Mouse (Mus musculus) hindbrain, embryonic 15.5 days (tissue): ENCODE data around the gene Ttc22. TPM values are rescaled to one million over a fixed set of nuclear protein-coding genes. Genes with fewer than 3 reads are reported as not detected.

ENCODE experiments used
- ATAC-seq: fragments of 200-750 bp; cut with Nextera tagmentation; 2 replicates; pipeline ENCODE4 v1.8.0; 2017; ENCODE audit warnings: low read depth, moderate number of reproducible peaks, moderate TSS enrichment; ENCODE audit not compliant: low FRiP score
- H3K27ac ChIP-seq: fragments of 300-500 bp; sonication (generic); replicated peaks from 2 replicates; pipeline ENCODE4 v1.5.1; 2015; ENCODE audit warnings: mild to moderate bottlenecking, inconsistent platforms
- H3K27me3 ChIP-seq: fragments of 300-500 bp; sonication (generic); 2 replicates; pipeline ENCODE4 v1.6.1; 2015; ENCODE audit warnings: control low read depth, inconsistent platforms
- H3K36me3 ChIP-seq: fragments of 300-500 bp; sonication (generic); 2 replicates; pipeline ENCODE4 v1.6.1; 2015; ENCODE audit warnings: control low read depth, inconsistent platforms
- H3K4me1 ChIP-seq: fragments of 300-500 bp; sonication (generic); replicated peaks from 2 replicates; pipeline ENCODE4 v1.6.1; 2015; ENCODE audit warnings: control low read depth, inconsistent platforms
- H3K4me2 ChIP-seq: fragments of 300-500 bp; sonication (generic); 2 replicates; pipeline ENCODE4 v1.6.1; 2015; ENCODE audit warnings: moderate library complexity, mild to moderate bottlenecking, inconsistent platforms
- H3K4me3 ChIP-seq: fragments of 300-500 bp; sonication (generic); 2 replicates; pipeline ENCODE4 v1.5.1; 2015; ENCODE audit warnings: mild to moderate bottlenecking, inconsistent platforms
- H3K9ac ChIP-seq: fragments of 300-500 bp; sonication (generic); 2 replicates; pipeline ENCODE4 v1.6.1; 2015; ENCODE audit warnings: inconsistent platforms
- H3K9me3 ChIP-seq: fragments of 300-500 bp; sonication (generic); 2 replicates; pipeline ENCODE4 v1.6.1; 2016; ENCODE audit warnings: control low read depth, inconsistent platforms
- WGBS: fragments of 180-500 bp; shearing (Covaris S2); methylation state at CpG from one replicate; pipeline ENCODE4 v1.1.7; 2015; 5-methylcytosine and 5-hydroxymethylcytosine counted together
- polyA plus RNA-seq: library from polyadenylated mRNA; unstranded; fragments of >200 nt; fragmentation: Nextera tagmentation; extraction: Ambion mirVana; gene quantifications from 2 replicates; pipeline ENCODE4 v1.2.1, GENCODE M21; 2015

Ttc22 gene
- polyA plus RNA-seq, 1 experiment from 2014 or later: 1.5 TPM

GRCm38 (mm10) chr4:106643483-106644217 lies 21.4 kb downstream of the Ttc22 start:
- Histone ChIP-seq H3K27me3 (peaks cover 10% of the 10 kb centered on the region; the same call in 1 of the 2 replicates), H3K9ac (no peak overlapping the region), H3K36me3 (no peaks in the 10 kb centered on the region), H3K4me3 (no peak overlapping the region), H3K9me3 (no peaks in the 10 kb centered on the region), H3K4me1 (peaks cover 6% of the 10 kb centered on the region; the same call in 1 of the 2 replicates), H3K4me2 (no peak overlapping the region), H3K27ac (no peak overlapping the region)
- ATAC-seq: no peak
- 41% methylated on average over 8 of the region's 8 CpGs for WGBS

- no peak for ATAC-seq
- Histone ChIP-seq H3K4me2 (no peak overlapping the region), H3K27me3 (peaks cover 14% of the 10 kb centered on the region; the same call in 1 of the 2 replicates), H3K9me3 (no peaks in the 10 kb centered on the region), H3K36me3 (no peaks in the 10 kb centered on the region), H3K4me1 (peaks cover 6% of the 10 kb centered on the region; the same call in 1 of the 2 replicates), H3K9ac (no peak overlapping the region), H3K4me3 (no peak overlapping the region), H3K27ac (no peak overlapping the region)
- 74% methylated on average over 6 of the region's 6 CpGs for WGBS
Measured at GRCm38 (mm10) chr4:106644218-106644610, 22.0 kb downstream of the Ttc22 start.

GRCm38 (mm10) chr4:106645797-106646196 lies 23.6 kb downstream of the Ttc22 start:
- WGBS: 80% methylated on average over 5 of the region's 5 CpGs

GRCm38 (mm10) chr4:106647137-106647536 lies 24.9 kb downstream of the Ttc22 start:
- ATAC-seq: no peak

More at GRCm38 (mm10) chr4:106645797-106646196, 23.6 kb downstream of the Ttc22 start:
- Histone ChIP-seq H3K36me3 (no peaks in the 10 kb centered on the region), H3K9ac (no peak overlapping the region), H3K4me2 (no peak overlapping the region), H3K4me1 (peaks cover 6% of the 10 kb centered on the region; the same call in 1 of the 2 replicates), H3K4me3 (no peak overlapping the region), H3K9me3 (no peaks in the 10 kb centered on the region), H3K27me3 (peaks cover 14% of the 10 kb centered on the region; the same call in 1 of the 2 replicates), H3K27ac (no peak overlapping the region)
- no peak for ATAC-seq

GRCm38 (mm10) chr4:106650833-106651527 lies 28.7 kb downstream of the Ttc22 start, which contains the start of gene Pars2:
Gene Pars2 (plus strand): TSS chr4:106651069.
- peaks cover 14% of the 10 kb centered on the region; the same call in 1 of the 2 replicates for H3K27me3 ChIP-seq
- H3K4me1 ChIP-seq: peaks cover 8% of the 10 kb centered on the region
- H3K9ac ChIP-seq: peak within 1 kb of the TSS; percentile 84
- H3K36me3 ChIP-seq: peaks cover 2% of the 10 kb centered on the region; the same call in 1 of the 2 replicates
- peak; percentile 98 for ATAC-seq
- 5% methylated on average over 40 of the region's 40 CpGs for WGBS
- H3K9me3 ChIP-seq: no peaks in the 10 kb centered on the region
- H3K27ac ChIP-seq: peak within 1 kb of the TSS; percentile 81
- peak within 1 kb of the TSS; percentile 85 for H3K4me2 ChIP-seq
- H3K4me3 ChIP-seq: peak within 1 kb of the TSS; percentile 70

More at GRCm38 (mm10) chr4:106647137-106647536, 24.9 kb downstream of the Ttc22 start:
- H3K27me3 ChIP-seq: peaks cover 14% of the 10 kb centered on the region; the same call in 1 of the 2 replicates
- no peak overlapping the region for H3K27ac ChIP-seq
- H3K9me3 ChIP-seq: no peaks in the 10 kb centered on the region
- 75% methylated on average over 6 of the region's 6 CpGs for WGBS
- no peak overlapping the region for H3K4me3 ChIP-seq
- H3K4me2 ChIP-seq: no peak overlapping the region
- peaks cover 14% of the 10 kb centered on the region for H3K4me1 ChIP-seq
- no peak overlapping the region for H3K9ac ChIP-seq
- no peaks in the 10 kb centered on the region for H3K36me3 ChIP-seq

GRCm38 (mm10) chr4:106652546-106652945 lies 30.3 kb downstream of the Ttc22 start:
- peaks cover 2% of the 10 kb centered on the region; the same call in 1 of the 2 replicates for H3K36me3 ChIP-seq
- no peak overlapping the region for H3K9ac ChIP-seq
- WGBS: 95% methylated on average over 3 of the region's 3 CpGs
- H3K9me3 ChIP-seq: no peaks in the 10 kb centered on the region
- H3K4me1 ChIP-seq: peaks cover 8% of the 10 kb centered on the region
- H3K4me2 ChIP-seq: no peak overlapping the region
- H3K27me3 ChIP-seq: peaks cover 10% of the 10 kb centered on the region; the same call in 1 of the 2 replicates
- no peak overlapping the region for H3K27ac ChIP-seq
- ATAC-seq: no peak
- H3K4me3 ChIP-seq: no peak overlapping the region

GRCm38 (mm10) chr4:106653051-106653450 lies 30.8 kb downstream of the Ttc22 start:
- H3K36me3 ChIP-seq: peaks cover 2% of the 10 kb centered on the region; the same call in 1 of the 2 replicates
- no peak for ATAC-seq
- peaks cover 7% of the 10 kb centered on the region; the same call in 1 of the 2 replicates for H3K27me3 ChIP-seq
- H3K4me3 ChIP-seq: no peak overlapping the region
- H3K27ac ChIP-seq: no peak overlapping the region
- peaks cover 8% of the 10 kb centered on the region for H3K4me1 ChIP-seq
- no peaks in the 10 kb centered on the region for H3K9me3 ChIP-seq
- WGBS: 96% methylated on average over 15 of the region's 15 CpGs
- no peak overlapping the region for H3K9ac ChIP-seq
- H3K4me2 ChIP-seq: no peak overlapping the region

GRCm38 (mm10) chr4:106655681-106656080 lies 33.4 kb downstream of the Ttc22 start:
- no peak overlapping the region for H3K4me3 ChIP-seq
- no peaks in the 10 kb centered on the region for H3K27me3 ChIP-seq
- no peak for ATAC-seq
- no peak overlapping the region for H3K27ac ChIP-seq
- WGBS: 92% methylated on average over 10 of the region's 10 CpGs
- peaks cover 8% of the 10 kb centered on the region for H3K4me1 ChIP-seq
- no peaks in the 10 kb centered on the region for H3K9me3 ChIP-seq
- no peak overlapping the region for H3K9ac ChIP-seq
- H3K4me2 ChIP-seq: no peak overlapping the region
- peaks cover 11% of the 10 kb centered on the region for H3K36me3 ChIP-seq

GRCm38 (mm10) chr4:106663956-106664470 lies 41.8 kb downstream of the Ttc22 start:
- no peaks in the 10 kb centered on the region for H3K4me1 ChIP-seq
- ATAC-seq: no peak
- 95% methylated on average over 5 of the region's 5 CpGs for WGBS
- H3K9me3 ChIP-seq: no peaks in the 10 kb centered on the region
- no peak overlapping the region for H3K9ac ChIP-seq
- H3K27me3 ChIP-seq: no peaks in the 10 kb centered on the region
- H3K4me2 ChIP-seq: no peak overlapping the region
- H3K36me3 ChIP-seq: peaks cover 67% of the 10 kb centered on the region
- H3K27ac ChIP-seq: no peak overlapping the region
- no peak overlapping the region for H3K4me3 ChIP-seq

- Histone ChIP-seq H3K4me3 (no peak overlapping the region), H3K9me3 (no peaks in the 10 kb centered on the region), H3K36me3 (peaks cover 72% of the 10 kb centered on the region), H3K27ac (no peak overlapping the region), H3K4me1 (no peaks in the 10 kb centered on the region), H3K4me2 (no peak overlapping the region), H3K27me3 (no peaks in the 10 kb centered on the region), H3K9ac (no peak overlapping the region)
- ATAC-seq: no peak
- WGBS: 94% methylated on average over 6 of the region's 6 CpGs
Measured at GRCm38 (mm10) chr4:106664697-106665096, 42.5 kb downstream of the Ttc22 start.

GRCm38 (mm10) chr4:106665269-106665668 lies 43.0 kb downstream of the Ttc22 start:
- 98% methylated on average over 2 of the region's 2 CpGs for WGBS
- no peak for ATAC-seq
- Histone ChIP-seq H3K27me3 (no peaks in the 10 kb centered on the region), H3K4me1 (no peaks in the 10 kb centered on the region), H3K36me3 (peaks cover 73% of the 10 kb centered on the region), H3K9ac (no peak overlapping the region), H3K9me3 (no peaks in the 10 kb centered on the region), H3K4me3 (no peak overlapping the region), H3K4me2 (no peak overlapping the region), H3K27ac (no peak overlapping the region)

- H3K9me3 ChIP-seq: no peaks in the 10 kb centered on the region
- peaks cover 73% of the 10 kb centered on the region for H3K36me3 ChIP-seq
- WGBS: 94% methylated on average over 10 of the region's 10 CpGs
Measured at GRCm38 (mm10) chr4:106665673-106666072, 43.4 kb downstream of the Ttc22 start.

More at GRCm38 (mm10) chr4:106665673-106666072, 43.4 kb downstream of the Ttc22 start:
- Histone ChIP-seq H3K27me3 (no peaks in the 10 kb centered on the region), H3K4me2 (no peak overlapping the region), H3K9ac (no peak overlapping the region), H3K27ac (no peak overlapping the region), H3K4me3 (no peak overlapping the region), H3K4me1 (no peaks in the 10 kb centered on the region)
- ATAC-seq: no peak
